Mouse (Mus musculus) intestine, embryonic 15.5 days (tissue): Measurements from ENCODE around the gene Ankrd44. TPM values are rescaled to one million over a fixed set of nuclear protein-coding genes. Genes with fewer than 3 reads are reported as not detected.

Experiments used
- ATAC-seq: fragments of 200-750 bp; cut with Nextera tagmentation; 2 replicates; pipeline ENCODE4 v1.8.0; 2017; ENCODE audit warnings: moderate TSS enrichment, moderate library complexity
- H3K27ac ChIP-seq: fragments of 300-500 bp; sonication (generic); 2 replicates; pipeline ENCODE4 v1.5.1; 2015; ENCODE audit warnings: mild to moderate bottlenecking, inconsistent platforms
- H3K27me3 ChIP-seq: fragments of 300-500 bp; sonication (generic); replicated peaks from 2 replicates; pipeline ENCODE4 v1.6.1; 2015; ENCODE audit warnings: inconsistent platforms
- H3K36me3 ChIP-seq: fragments of 300-500 bp; sonication (generic); 2 replicates; pipeline ENCODE4 v1.6.1; 2015; ENCODE audit warnings: inconsistent platforms
- H3K4me1 ChIP-seq: fragments of 300-500 bp; sonication (generic); replicated peaks from 2 replicates; pipeline ENCODE4 v1.6.1; 2015; ENCODE audit warnings: inconsistent platforms
- H3K4me2 ChIP-seq: fragments of 300-500 bp; sonication (generic); replicated peaks from 2 replicates; pipeline ENCODE4 v1.6.1; 2015; ENCODE audit warnings: mild to moderate bottlenecking, inconsistent platforms
- H3K4me3 ChIP-seq: fragments of 300-500 bp; sonication (generic); replicated peaks from 2 replicates; pipeline ENCODE4 v1.5.1; 2015; ENCODE audit warnings: inconsistent platforms
- H3K9ac ChIP-seq: fragments of 300-500 bp; sonication (generic); 2 replicates; pipeline ENCODE4 v1.6.1; 2015; ENCODE audit warnings: inconsistent platforms
- H3K9me3 ChIP-seq: fragments of 300-500 bp; sonication (generic); 2 replicates; pipeline ENCODE4 v1.6.1; 2016; ENCODE audit warnings: inconsistent platforms
- WGBS: fragments of 180-500 bp; shearing (Covaris S2); methylation state at CpG from one replicate; pipeline ENCODE4 v1.1.7; 2015; 5-methylcytosine and 5-hydroxymethylcytosine counted together
- polyA plus RNA-seq: library from polyadenylated mRNA; unstranded; fragments of >200 nt; fragmentation: Nextera tagmentation; extraction: Ambion mirVana; gene quantifications from 2 replicates; pipeline ENCODE4 v1.2.1, GENCODE M21; 2015

Ankrd44 gene
- polyA plus RNA-seq, 1 experiment from 2014 or later = 7.4 TPM

DNA sequence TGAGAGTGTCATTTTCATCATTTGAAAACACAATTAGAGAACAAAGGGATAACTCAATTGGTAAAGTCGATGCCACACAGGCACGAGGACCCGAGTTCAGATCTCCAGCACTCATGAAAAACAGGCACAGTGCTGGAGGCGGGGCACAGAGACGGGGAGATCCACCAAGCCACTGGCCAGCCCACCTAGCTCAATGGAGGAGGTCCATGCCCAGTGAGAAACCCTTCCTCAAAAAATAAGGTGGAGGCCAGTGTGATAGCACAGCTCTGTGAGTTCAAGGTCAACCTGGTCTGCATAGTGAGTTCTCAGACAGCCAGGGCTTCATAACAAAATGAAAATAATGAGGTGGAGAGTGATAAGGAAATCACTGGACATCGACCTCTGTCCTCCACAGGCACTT is 93.0 kb downstream of the Ankrd44 start:
- H3K9me3 ChIP-seq = no peaks in the 10 kb centered on the region
- H3K4me1 ChIP-seq = peaks cover 2% of the 10 kb centered on the region; the same call in 1 of the 2 replicates
- H3K27ac ChIP-seq = no peak overlapping the region
- peak; percentile 37 for ATAC-seq
- H3K4me3 ChIP-seq = no peak overlapping the region
- H3K4me2 ChIP-seq = no peak overlapping the region
- no peak overlapping the region for H3K9ac ChIP-seq
- H3K36me3 ChIP-seq = no peaks in the 10 kb centered on the region
- WGBS = 83% methylated on average over 6 of the region's 6 CpGs
- no peaks in the 10 kb centered on the region for H3K27me3 ChIP-seq

GRCm38 (mm10) chr1:54832765-54833164 is 93.4 kb downstream of the Ankrd44 start:
- 0% methylated on average over 1 of the region's 1 CpGs for WGBS
- Histone ChIP-seq H3K9ac (no peak overlapping the region), H3K4me3 (no peak overlapping the region), H3K9me3 (no peaks in the 10 kb centered on the region), H3K36me3 (no peaks in the 10 kb centered on the region), H3K4me1 (peaks cover 2% of the 10 kb centered on the region; the same call in 1 of the 2 replicates), H3K27ac (no peak overlapping the region), H3K4me2 (no peak overlapping the region), H3K27me3 (no peaks in the 10 kb centered on the region)
- ATAC-seq = 0 out of 2 replicates have a peak, but pooled peaks have one; percentile 41

DNA sequence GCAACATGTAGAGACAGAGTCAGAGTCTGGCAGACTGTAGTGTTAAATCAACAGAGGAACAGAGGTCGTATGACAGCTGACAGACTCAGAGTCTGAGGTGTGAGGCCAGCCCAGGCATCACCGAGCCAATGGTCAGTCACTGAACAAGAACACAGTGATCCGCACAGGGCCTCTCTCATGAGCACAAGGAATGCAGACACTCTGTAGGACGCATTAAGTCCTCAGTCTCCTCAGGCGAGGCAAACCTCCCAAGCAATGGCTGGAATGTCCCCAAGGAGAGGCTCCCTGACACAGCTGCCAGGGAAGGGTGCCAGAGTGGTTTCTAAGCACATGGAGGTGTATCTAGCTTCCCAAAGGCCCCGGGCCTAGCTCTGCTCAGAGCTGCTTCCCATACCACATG is 96.0 kb downstream of the Ankrd44 start:
- Histone ChIP-seq H3K4me3 (no peak overlapping the region), H3K27ac (no peak overlapping the region), H3K4me1 (peaks cover 8% of the 10 kb centered on the region; the same call in 1 of the 2 replicates), H3K27me3 (no peaks in the 10 kb centered on the region), H3K9ac (no peak overlapping the region), H3K9me3 (no peaks in the 10 kb centered on the region), H3K36me3 (no peaks in the 10 kb centered on the region), H3K4me2 (no peak overlapping the region)
- ATAC-seq = no peak
- WGBS = 65% methylated on average over 6 of the region's 6 CpGs

DNA sequence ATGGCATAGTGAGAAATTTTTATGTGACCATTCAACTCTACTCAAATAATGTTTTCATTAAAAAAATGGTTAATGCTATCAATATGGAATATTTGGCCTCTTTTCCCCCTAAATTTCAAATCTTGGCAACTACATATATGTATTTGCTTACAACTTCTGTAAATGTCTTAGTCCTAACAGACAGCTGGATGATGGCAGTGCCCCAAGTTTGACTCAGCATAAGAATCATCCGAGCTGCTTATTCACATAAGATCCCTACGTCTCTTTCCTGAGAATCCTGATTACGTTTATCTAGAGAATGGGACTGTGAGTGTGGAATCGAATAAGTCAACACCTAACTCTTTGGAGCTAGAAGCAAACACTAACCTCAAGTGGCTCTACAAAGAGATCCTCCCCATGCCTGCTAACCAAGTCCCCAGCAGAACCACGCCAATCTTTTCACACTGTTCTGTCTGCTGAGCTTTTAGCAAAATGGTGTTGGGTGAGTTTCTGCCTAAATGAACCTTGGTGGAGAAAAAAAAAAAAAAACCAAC is 96.4 kb downstream of the Ankrd44 start:
- H3K27ac ChIP-seq = no peak overlapping the region
- no peaks in the 10 kb centered on the region for H3K9me3 ChIP-seq
- ATAC-seq = no peak
- H3K36me3 ChIP-seq = no peaks in the 10 kb centered on the region
- peaks cover 8% of the 10 kb centered on the region; the same call in 1 of the 2 replicates for H3K4me1 ChIP-seq
- no peaks in the 10 kb centered on the region for H3K27me3 ChIP-seq
- H3K9ac ChIP-seq = no peak overlapping the region
- 65% methylated on average over 5 of the region's 5 CpGs for WGBS
- no peak overlapping the region for H3K4me2 ChIP-seq
- no peak overlapping the region for H3K4me3 ChIP-seq

DNA sequence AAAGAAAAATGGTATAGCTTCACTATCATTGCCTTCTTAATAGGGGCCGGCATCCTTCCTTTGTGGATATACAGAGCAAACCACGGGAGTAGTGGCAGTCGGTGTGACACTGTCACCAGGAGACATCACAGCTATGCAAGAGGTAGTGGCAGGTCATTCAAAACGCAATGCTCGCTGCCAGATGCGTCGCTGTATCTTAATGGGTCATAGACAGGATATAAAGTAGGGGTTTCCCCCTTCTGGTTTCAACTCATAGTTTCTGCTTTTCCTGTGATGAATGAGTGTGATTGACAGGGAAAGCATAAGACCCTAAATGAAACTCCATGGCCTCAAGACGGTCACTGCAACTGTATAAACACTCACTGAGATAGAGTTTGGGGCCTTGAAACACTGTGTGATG is 98.4 kb downstream of the Ankrd44 start:
- Histone ChIP-seq H3K4me3 (no peak overlapping the region), H3K9ac (no peak overlapping the region), H3K27me3 (no peaks in the 10 kb centered on the region), H3K4me1 (0 out of 2 replicates have a peak, but pooled peaks cover 8% of the 10 kb centered on the region), H3K4me2 (no peak overlapping the region), H3K9me3 (no peaks in the 10 kb centered on the region), H3K27ac (no peak overlapping the region), H3K36me3 (no peaks in the 10 kb centered on the region)
- ATAC-seq = no peak
- 85% methylated on average over 8 of the region's 8 CpGs for WGBS

GRCm38 (mm10) chr1:54827351-54827750 is 98.8 kb downstream of the Ankrd44 start:
- no peak for ATAC-seq
- Histone ChIP-seq H3K27ac (no peak overlapping the region), H3K4me3 (no peak overlapping the region), H3K4me1 (0 out of 2 replicates have a peak, but pooled peaks cover 8% of the 10 kb centered on the region), H3K36me3 (no peaks in the 10 kb centered on the region), H3K4me2 (no peak overlapping the region), H3K9ac (no peak overlapping the region), H3K27me3 (no peaks in the 10 kb centered on the region), H3K9me3 (no peaks in the 10 kb centered on the region)
- 55% methylated on average over 3 of the region's 3 CpGs for WGBS

- H3K4me3 ChIP-seq = no peak overlapping the region
- H3K36me3 ChIP-seq = no peaks in the 10 kb centered on the region
- no peak overlapping the region for H3K27ac ChIP-seq
- no peaks in the 10 kb centered on the region for H3K9me3 ChIP-seq
- no peak overlapping the region for H3K4me2 ChIP-seq
- ATAC-seq = peak; percentile 63
- WGBS = 32% methylated on average over 4 of the region's 4 CpGs
- no peak overlapping the region for H3K9ac ChIP-seq
- 0 out of 2 replicates have a peak, but pooled peaks cover 8% of the 10 kb centered on the region for H3K4me1 ChIP-seq
- no peaks in the 10 kb centered on the region for H3K27me3 ChIP-seq
These were observed 99.7 kb downstream of the Ankrd44 start for GRCm38 (mm10) chr1:54826426-54826986.

GRCm38 (mm10) chr1:54825718-54826425 is 100.3 kb downstream of the Ankrd44 start:
- Histone ChIP-seq H3K9ac (no peak overlapping the region), H3K4me3 (no peak overlapping the region), H3K27me3 (no peaks in the 10 kb centered on the region), H3K36me3 (no peaks in the 10 kb centered on the region), H3K9me3 (no peaks in the 10 kb centered on the region), H3K27ac (no peak overlapping the region), H3K4me1 (0 out of 2 replicates have a peak, but pooled peaks cover 8% of the 10 kb centered on the region), H3K4me2 (no peak overlapping the region)
- 71% methylated on average over 6 of the region's 6 CpGs for WGBS
- no peak for ATAC-seq

GRCm38 (mm10) chr1:54824106-54824808 is 101.9 kb downstream of the Ankrd44 start:
- no peak for ATAC-seq
- Histone ChIP-seq H3K4me1 (0 out of 2 replicates have a peak, but pooled peaks cover 8% of the 10 kb centered on the region), H3K9ac (no peak overlapping the region), H3K27me3 (no peaks in the 10 kb centered on the region), H3K27ac (no peak overlapping the region), H3K9me3 (no peaks in the 10 kb centered on the region), H3K36me3 (no peaks in the 10 kb centered on the region), H3K4me3 (no peak overlapping the region), H3K4me2 (no peak overlapping the region)
- WGBS = 70% methylated on average over 14 of the region's 14 CpGs

DNA sequence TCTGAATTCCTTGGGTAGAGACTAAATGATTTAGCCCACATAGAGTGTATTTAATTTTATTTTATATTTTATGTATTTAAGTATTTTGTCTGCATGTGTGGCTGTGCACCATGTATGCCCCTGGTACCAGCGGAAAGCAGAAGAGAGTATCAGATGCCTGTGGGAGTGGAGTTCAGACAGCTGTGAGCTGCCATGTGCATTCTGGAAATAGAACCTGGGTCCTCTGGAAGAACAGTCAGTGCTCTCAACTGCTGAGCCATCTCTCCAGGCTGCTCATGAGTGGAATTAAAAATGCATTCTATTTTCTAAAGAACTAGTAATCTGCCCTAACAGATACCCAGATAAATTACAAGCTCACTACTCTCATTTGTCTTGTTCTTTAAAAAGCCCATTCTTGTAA is 104.4 kb downstream of the Ankrd44 start:
- Histone ChIP-seq H3K4me2 (no peak overlapping the region), H3K4me1 (0 out of 2 replicates have a peak, but pooled peaks cover 6% of the 10 kb centered on the region), H3K9ac (no peak overlapping the region), H3K4me3 (no peak overlapping the region), H3K27me3 (no peaks in the 10 kb centered on the region), H3K27ac (no peak overlapping the region), H3K9me3 (no peaks in the 10 kb centered on the region), H3K36me3 (no peaks in the 10 kb centered on the region)
- 94% methylated on average over 1 of the region's 1 CpGs for WGBS
- ATAC-seq = no peak

- peak; percentile 41 for ATAC-seq
These were observed 110.9 kb downstream of the Ankrd44 start for GRCm38 (mm10) chr1:54815206-54815855.

More at GRCm38 (mm10) chr1:54815206-54815855, 110.9 kb downstream of the Ankrd44 start:
- H3K4me2 ChIP-seq = no peak overlapping the region
- no peak overlapping the region for H3K4me3 ChIP-seq
- no peaks in the 10 kb centered on the region for H3K27me3 ChIP-seq
- no peak overlapping the region for H3K27ac ChIP-seq
- no peaks in the 10 kb centered on the region for H3K9me3 ChIP-seq
- no peaks in the 10 kb centered on the region for H3K4me1 ChIP-seq
- 48% methylated on average over 9 of the region's 9 CpGs for WGBS
- H3K36me3 ChIP-seq = no peaks in the 10 kb centered on the region
- no peak overlapping the region for H3K9ac ChIP-seq
